Mouse (Mus musculus) midbrain, embryonic 13.5 days (tissue): ENCODE measurements at regions not wholly inside any gene's neighbourhood (a gene's known extent, or its start where the extent isn't known, plus 50 kb on each side); places are given as distances from the start of the nearest gene placed in this dataset.

Source experiments
- ATAC-seq: fragments of 200-750 bp; cut with Nextera tagmentation; 2 replicates; pipeline ENCODE4 v1.8.0; 2017; ENCODE audit warnings: mild to moderate bottlenecking, moderate TSS enrichment, moderate library complexity
- H3K27ac ChIP-seq: fragments of 300-500 bp; sonication (generic); 2 replicates; pipeline ENCODE4 v1.5.1; 2015; ENCODE audit warnings: inconsistent platforms, mild to moderate bottlenecking, moderate library complexity
- H3K27me3 ChIP-seq: fragments of 300-500 bp; sonication (generic); 2 replicates; pipeline ENCODE4 v1.6.1; 2015; ENCODE audit warnings: mild to moderate bottlenecking, inconsistent platforms
- H3K36me3 ChIP-seq: fragments of 300-500 bp; sonication (generic); 2 replicates; pipeline ENCODE4 v1.6.1; 2015; ENCODE audit warnings: mild to moderate bottlenecking, inconsistent platforms
- H3K4me1 ChIP-seq: fragments of 300-500 bp; sonication (generic); replicated peaks from 2 replicates; pipeline ENCODE4 v1.6.1; 2015; ENCODE audit warnings: inconsistent platforms
- H3K4me2 ChIP-seq: fragments of 300-500 bp; sonication (generic); replicated peaks from 2 replicates; pipeline ENCODE4 v1.6.1; 2015; ENCODE audit warnings: moderate library complexity, mild to moderate bottlenecking, inconsistent platforms
- H3K4me3 ChIP-seq: fragments of 300-500 bp; sonication (generic); replicated peaks from 2 replicates; pipeline ENCODE4 v1.5.1; 2015; ENCODE audit warnings: mild to moderate bottlenecking, inconsistent platforms
- H3K9ac ChIP-seq: fragments of 300-500 bp; sonication (generic); replicated peaks from 2 replicates; pipeline ENCODE4 v1.6.1; 2015; ENCODE audit warnings: mild to moderate bottlenecking, inconsistent platforms
- H3K9me3 ChIP-seq: fragments of 300-500 bp; sonication (generic); 2 replicates; pipeline ENCODE4 v1.6.1; 2016; ENCODE audit warnings: mild to moderate bottlenecking, inconsistent platforms
- WGBS: fragments of 180-500 bp; shearing (Covaris S2); methylation state at CpG from one replicate; pipeline ENCODE4 v1.1.7; 2015; 5-methylcytosine and 5-hydroxymethylcytosine counted together

- H3K4me2 ChIP-seq = no peak overlapping the region
- 80% methylated on average over 2 of the region's 2 CpGs for WGBS
- no peak for ATAC-seq
Measured at GRCm38 (mm10) chr8:93691826-93692225, 117.9 kb upstream of the Gnao1 start.

DNA sequence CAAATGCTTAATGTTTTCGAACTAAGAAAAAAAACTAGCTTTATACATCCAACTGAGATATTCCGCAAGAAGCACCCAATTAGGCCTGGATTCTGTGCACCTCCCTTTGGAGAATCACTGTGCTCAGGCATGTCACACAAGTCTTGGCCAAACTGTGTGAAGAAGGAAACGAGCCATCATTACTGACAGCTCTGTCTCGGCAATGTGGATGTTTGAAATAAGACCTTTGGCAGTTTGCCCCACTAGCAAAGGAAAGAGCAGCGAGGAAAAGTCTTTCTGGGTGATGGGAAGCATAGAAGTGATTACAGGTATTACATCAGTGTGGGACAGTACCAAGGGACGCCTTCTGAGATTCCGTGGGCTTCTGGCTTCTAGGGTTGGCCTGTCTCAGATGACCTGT lies 112.6 kb upstream of the Gnao1 start:
- no peak overlapping the region; the same call in 1 of the 2 replicates for H3K27ac ChIP-seq
- no peak for ATAC-seq
- no peaks in the 10 kb centered on the region for H3K9me3 ChIP-seq
- no peaks in the 10 kb centered on the region for H3K36me3 ChIP-seq
- H3K4me2 ChIP-seq = no peak overlapping the region
- H3K4me1 ChIP-seq = no peaks in the 10 kb centered on the region
- H3K4me3 ChIP-seq = no peak overlapping the region
- WGBS = 77% methylated on average over 7 of the region's 7 CpGs
- H3K9ac ChIP-seq = no peak overlapping the region
- H3K27me3 ChIP-seq = no peaks in the 10 kb centered on the region

More at GRCm38 (mm10) chr8:93691826-93692225, 117.9 kb upstream of the Gnao1 start:
- Histone ChIP-seq H3K4me3 (no peak overlapping the region), H3K27me3 (no peaks in the 10 kb centered on the region), H3K27ac (no peak overlapping the region), H3K4me1 (0 out of 2 replicates have a peak, but pooled peaks cover 11% of the 10 kb centered on the region), H3K9me3 (no peaks in the 10 kb centered on the region), H3K9ac (no peak overlapping the region), H3K36me3 (no peaks in the 10 kb centered on the region)

GRCm38 (mm10) chr8:93698508-93698907 lies 111.3 kb upstream of the Gnao1 start:
- no peak overlapping the region for H3K4me2 ChIP-seq
- WGBS = 92% methylated on average over 3 of the region's 3 CpGs
- H3K9ac ChIP-seq = no peak overlapping the region
- H3K9me3 ChIP-seq = no peaks in the 10 kb centered on the region
- H3K27me3 ChIP-seq = no peaks in the 10 kb centered on the region
- no peak overlapping the region for H3K4me3 ChIP-seq
- no peak overlapping the region for H3K27ac ChIP-seq
- ATAC-seq = no peak
- H3K36me3 ChIP-seq = no peaks in the 10 kb centered on the region
- no peaks in the 10 kb centered on the region for H3K4me1 ChIP-seq

GRCm38 (mm10) chr8:93701391-93701790 lies 108.4 kb upstream of the Gnao1 start:
- WGBS = 75% methylated on average over 3 of the region's 3 CpGs

DNA sequence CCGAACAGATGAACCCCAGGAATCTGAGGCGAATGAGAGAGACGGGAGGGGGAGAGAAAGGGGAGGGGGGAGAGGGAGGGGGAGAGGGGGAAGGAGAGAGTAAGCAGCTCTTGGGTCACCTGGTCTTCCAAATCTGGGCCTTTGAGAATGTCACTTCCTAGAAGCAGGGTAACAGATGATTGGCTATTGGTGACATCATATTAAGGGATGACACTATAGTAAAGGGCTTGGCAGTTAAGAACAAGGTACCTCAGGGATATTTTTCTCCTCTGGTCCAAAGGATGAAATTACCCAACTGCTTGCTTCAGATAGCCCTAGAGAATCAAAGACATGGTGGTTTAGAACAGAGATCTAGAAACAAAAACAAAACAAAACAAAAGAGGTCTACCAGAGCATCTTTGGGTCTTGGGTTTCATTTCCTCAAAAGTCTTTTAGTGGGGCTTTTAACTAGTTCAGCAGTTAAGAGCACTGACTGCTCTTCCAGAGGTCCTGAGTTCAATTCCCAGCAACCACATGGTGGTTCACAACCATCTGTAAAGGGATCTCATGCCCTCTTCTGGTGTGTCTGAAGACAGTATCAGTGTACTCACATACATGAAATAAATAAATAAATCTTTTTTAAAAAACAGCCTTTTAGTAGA lies 97.6 kb upstream of the Gnao1 start:
- no peak for ATAC-seq
- Histone ChIP-seq H3K4me2 (no peak overlapping the region), H3K4me3 (no peak overlapping the region), H3K9ac (no peak overlapping the region), H3K36me3 (no peaks in the 10 kb centered on the region), H3K9me3 (no peaks in the 10 kb centered on the region), H3K27me3 (no peaks in the 10 kb centered on the region), H3K4me1 (no peaks in the 10 kb centered on the region), H3K27ac (no peak overlapping the region)
- 89% methylated on average over 3 of the region's 3 CpGs for WGBS

More at GRCm38 (mm10) chr8:93701391-93701790, 108.4 kb upstream of the Gnao1 start:
- ATAC-seq = no peak
- H3K27me3 ChIP-seq = no peaks in the 10 kb centered on the region
- no peak overlapping the region for H3K27ac ChIP-seq
- no peaks in the 10 kb centered on the region for H3K4me1 ChIP-seq
- no peaks in the 10 kb centered on the region for H3K36me3 ChIP-seq
- H3K4me2 ChIP-seq = no peak overlapping the region
- no peaks in the 10 kb centered on the region for H3K9me3 ChIP-seq
- H3K4me3 ChIP-seq = no peak overlapping the region
- H3K9ac ChIP-seq = no peak overlapping the region

DNA sequence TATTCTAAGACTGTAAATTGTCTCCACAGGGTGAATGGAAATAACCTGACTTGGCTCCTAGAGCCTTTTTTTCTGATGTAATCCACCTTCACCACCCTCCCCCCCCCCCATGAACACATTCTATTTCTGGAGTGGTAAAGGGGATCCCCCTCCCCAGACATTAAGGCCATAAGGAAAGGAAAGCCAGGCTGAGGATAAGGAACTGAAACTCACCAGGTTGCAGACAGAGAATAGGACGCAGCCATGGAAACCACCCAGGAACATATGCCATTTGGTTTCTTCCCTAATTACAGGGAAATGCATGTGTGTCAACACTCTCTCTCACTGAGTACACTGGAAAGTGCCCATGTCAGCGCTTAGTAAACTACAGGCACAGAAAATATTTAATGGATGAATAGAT lies 96.5 kb upstream of the Gnao1 start:
- H3K4me2 ChIP-seq = no peak overlapping the region
- no peaks in the 10 kb centered on the region for H3K27me3 ChIP-seq
- H3K9me3 ChIP-seq = no peaks in the 10 kb centered on the region
- H3K9ac ChIP-seq = no peak overlapping the region
- no peak overlapping the region for H3K27ac ChIP-seq
- no peak overlapping the region for H3K4me3 ChIP-seq
- no peak for ATAC-seq
- 87% methylated on average over 2 of the region's 2 CpGs for WGBS
- H3K36me3 ChIP-seq = no peaks in the 10 kb centered on the region
- no peaks in the 10 kb centered on the region for H3K4me1 ChIP-seq

DNA sequence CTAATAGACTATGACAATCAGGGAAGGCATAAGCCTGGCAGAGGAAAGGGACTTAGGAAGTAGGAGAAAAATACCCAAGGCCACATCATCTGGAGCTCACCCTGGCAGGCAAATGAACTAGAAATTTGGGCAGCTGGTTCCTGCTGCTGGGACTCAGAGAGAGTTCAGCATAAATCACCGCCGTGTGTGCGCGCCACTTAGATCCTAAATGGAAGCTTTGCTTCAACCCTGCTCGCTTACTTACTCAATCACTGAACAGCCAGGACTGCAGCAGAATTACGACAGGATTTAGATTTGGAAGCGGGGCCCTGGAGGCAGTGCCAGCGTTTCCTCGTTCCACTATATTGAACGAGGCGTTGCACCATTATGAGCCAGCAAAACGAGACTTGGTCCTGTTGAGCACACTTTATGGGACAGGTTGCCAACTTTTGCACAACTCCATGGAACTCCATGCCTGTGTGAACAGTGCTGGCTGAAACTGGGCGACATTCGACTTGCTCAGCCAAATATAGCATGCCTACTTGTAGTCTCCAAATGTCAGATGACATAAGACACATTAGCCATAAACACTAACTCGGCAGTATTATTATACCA lies 84.8 kb upstream of the Gnao1 start:
- ATAC-seq = no peak
- Histone ChIP-seq H3K9ac (no peak overlapping the region), H3K36me3 (no peaks in the 10 kb centered on the region), H3K4me1 (peaks cover 19% of the 10 kb centered on the region), H3K9me3 (no peaks in the 10 kb centered on the region), H3K27ac (no peak overlapping the region), H3K4me3 (no peak overlapping the region), H3K27me3 (no peaks in the 10 kb centered on the region), H3K4me2 (no peak overlapping the region)
- WGBS = 89% methylated on average over 15 of the region's 15 CpGs

GRCm38 (mm10) chr8:93729124-93729930 lies 80.4 kb upstream of the Gnao1 start:
- no peak overlapping the region for H3K4me2 ChIP-seq
- no peaks in the 10 kb centered on the region for H3K36me3 ChIP-seq
- no peaks in the 10 kb centered on the region for H3K9me3 ChIP-seq
- H3K9ac ChIP-seq = no peak overlapping the region
- 0 out of 2 replicates have a peak, but pooled peaks have one; percentile 34 for ATAC-seq
- H3K4me1 ChIP-seq = peaks cover 26% of the 10 kb centered on the region
- no peak overlapping the region for H3K4me3 ChIP-seq
- 56% methylated on average over 15 of the region's 15 CpGs for WGBS
- H3K27me3 ChIP-seq = no peaks in the 10 kb centered on the region
- H3K27ac ChIP-seq = peak overlapping the region; percentile 1; the same call in 1 of the 2 replicates

- no peaks in the 10 kb centered on the region for H3K36me3 ChIP-seq
- ATAC-seq = no peak
- H3K4me2 ChIP-seq = no peak overlapping the region
- H3K4me1 ChIP-seq = peaks cover 25% of the 10 kb centered on the region
- H3K27ac ChIP-seq = peak overlapping the region; percentile 39
- WGBS = 52% methylated on average over 14 of the region's 14 CpGs
- no peak overlapping the region for H3K4me3 ChIP-seq
- no peaks in the 10 kb centered on the region for H3K27me3 ChIP-seq
- no peak overlapping the region for H3K9ac ChIP-seq
- H3K9me3 ChIP-seq = no peaks in the 10 kb centered on the region
Measured at GRCm38 (mm10) chr8:93730738-93731700, 78.7 kb upstream of the Gnao1 start.

GRCm38 (mm10) chr8:93734818-93735217 lies 74.9 kb upstream of the Gnao1 start:
- ATAC-seq = no peak
- Histone ChIP-seq H3K9me3 (no peaks in the 10 kb centered on the region), H3K4me1 (peaks cover 16% of the 10 kb centered on the region), H3K9ac (no peak overlapping the region), H3K4me3 (no peak overlapping the region), H3K27me3 (no peaks in the 10 kb centered on the region), H3K4me2 (no peak overlapping the region), H3K36me3 (no peaks in the 10 kb centered on the region), H3K27ac (no peak overlapping the region)
- WGBS = 73% methylated on average over 4 of the region's 4 CpGs

GRCm38 (mm10) chr8:93740281-93740680 lies 69.5 kb upstream of the Gnao1 start:
- Histone ChIP-seq H3K36me3 (no peaks in the 10 kb centered on the region), H3K4me2 (no peak overlapping the region), H3K9me3 (no peaks in the 10 kb centered on the region), H3K4me3 (no peak overlapping the region), H3K9ac (no peak overlapping the region), H3K27me3 (no peaks in the 10 kb centered on the region), H3K27ac (no peak overlapping the region), H3K4me1 (no peaks in the 10 kb centered on the region)
- 61% methylated on average over 3 of the region's 3 CpGs for WGBS
- ATAC-seq = no peak
